Mouse (Mus musculus): ENCODE data around the gene Spef2. TPM values are rescaled to one million over a fixed set of nuclear protein-coding genes. Genes with fewer than 3 reads are reported as not detected.
A peak's percentile ranks its signal among the peaks of the same experiment; 100 is the strongest.
"Not testable (repeated sequence)": the region's sequence is repeated elsewhere in the genome, so short reads cannot be mapped to it uniquely, and the experiment has no call there.

The Spef2 gene
- polyA plus RNA-seq, 1 experiment from 2014 or later = 0.42 TPM

DNA sequence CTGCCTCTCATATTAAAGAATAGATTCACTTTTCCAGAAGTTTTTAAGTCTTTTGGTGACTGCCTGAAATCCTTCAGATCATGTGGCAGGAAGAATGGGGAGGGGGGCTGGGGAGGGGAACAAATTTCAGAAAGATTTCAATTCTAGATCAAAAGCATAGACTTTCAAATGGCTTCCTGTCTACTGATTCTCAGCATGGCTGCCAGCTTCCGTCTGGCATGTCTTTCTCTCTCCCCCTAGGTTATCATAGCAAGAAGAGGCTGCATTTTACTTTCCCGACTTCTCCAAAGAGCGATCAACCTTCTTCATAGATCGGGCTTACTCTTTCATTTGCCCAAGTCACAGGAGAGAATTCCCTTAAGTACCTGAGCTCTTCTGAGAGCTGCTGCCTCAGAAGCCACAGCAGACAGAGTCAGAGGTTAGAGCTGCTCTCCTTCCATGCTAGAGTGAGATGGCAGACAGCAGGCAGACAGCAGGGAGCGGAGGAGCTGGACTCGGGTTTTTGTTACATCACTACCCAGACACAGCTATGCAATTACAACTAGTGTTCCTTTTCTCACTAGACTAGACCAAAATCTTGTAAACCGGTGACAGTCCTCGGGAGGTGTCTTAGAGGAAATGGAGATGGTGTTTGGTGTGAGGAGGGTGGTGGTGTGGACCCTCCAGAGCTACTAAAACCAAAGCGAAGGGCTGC lies 71.2 kb downstream of the Spef2 start:
- TF ChIP-seq CTCF (IDR thresholded peaks at IDR 0.05; ENCODE audit: low read depth) = no peak

DNA sequence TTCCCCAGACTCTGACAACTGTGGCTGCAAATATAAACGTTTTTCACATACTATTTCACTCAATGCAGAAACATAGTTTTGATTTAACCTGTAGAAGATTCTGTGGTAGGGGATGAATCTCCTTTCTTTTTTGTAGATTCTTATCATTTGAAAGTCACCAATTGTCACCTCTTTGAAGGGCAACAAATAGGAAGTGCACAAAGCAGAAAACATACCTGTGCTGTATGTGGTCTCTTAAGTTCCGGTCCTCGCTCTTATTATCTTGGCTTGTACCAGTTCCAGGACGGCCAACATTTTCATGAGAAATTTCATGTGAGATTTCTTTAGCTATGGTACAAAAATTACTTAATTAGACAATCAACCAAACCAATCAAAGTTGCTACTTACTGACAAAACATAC lies 80.1 kb downstream of the Spef2 start:
- WGBS = 87% methylated on average over 4 of the region's 4 CpGs
- DNase-seq (ENCODE audit: low spot score) (no peak), ATAC-seq (replicated peaks; ENCODE audit: low FRiP score, low read depth) (no peak)
- Histone ChIP-seq H3K27me3 (ENCODE audit: insufficient read depth, low read length) (no peaks in the 10 kb centered on the region), H3K4me2 (ENCODE audit: low read length) (no peak overlapping the region), H3K9ac (ENCODE audit: low read depth, low read length) (no peak overlapping the region), H3K36me3 (ENCODE audit: insufficient read depth, low read length) (no peaks in the 10 kb centered on the region), H3K4me3 (replicated peaks; ENCODE audit: low read depth, low read length) (no peak overlapping the region), H3K4me1 (replicated peaks; ENCODE audit: insufficient read depth, low read length) (no peaks in the 10 kb centered on the region), H3K9me3 (replicated peaks; ENCODE audit: low read length) (no peaks in the 10 kb centered on the region), H3K27ac (no peak overlapping the region)
- TF ChIP-seq CTCF (IDR thresholded peaks at IDR 0.05; ENCODE audit: low read depth) = no peak

More for the DNA sequence above, 71.2 kb downstream of the Spef2 start:
- H3K9me3 ChIP-seq (replicated peaks; ENCODE audit: low read length) = no peaks in the 10 kb centered on the region
- H3K27ac ChIP-seq = no peak overlapping the region
- WGBS = 73% methylated on average over 9 of the region's 9 CpGs
- no peak overlapping the region for H3K4me2 ChIP-seq (ENCODE audit: low read length)
- no peaks in the 10 kb centered on the region for H3K27me3 ChIP-seq (ENCODE audit: insufficient read depth, low read length)
- no peaks in the 10 kb centered on the region for H3K36me3 ChIP-seq (ENCODE audit: insufficient read depth, low read length)
- H3K4me1 ChIP-seq (replicated peaks; ENCODE audit: insufficient read depth, low read length) = no peaks in the 10 kb centered on the region
- ATAC-seq (replicated peaks; ENCODE audit: low FRiP score, low read depth) (no peak), DNase-seq (ENCODE audit: low spot score) (peak; percentile 3)
- no peak overlapping the region for H3K4me3 ChIP-seq (replicated peaks; ENCODE audit: low read depth, low read length)
- H3K9ac ChIP-seq (ENCODE audit: low read depth, low read length) = no peak overlapping the region

DNA sequence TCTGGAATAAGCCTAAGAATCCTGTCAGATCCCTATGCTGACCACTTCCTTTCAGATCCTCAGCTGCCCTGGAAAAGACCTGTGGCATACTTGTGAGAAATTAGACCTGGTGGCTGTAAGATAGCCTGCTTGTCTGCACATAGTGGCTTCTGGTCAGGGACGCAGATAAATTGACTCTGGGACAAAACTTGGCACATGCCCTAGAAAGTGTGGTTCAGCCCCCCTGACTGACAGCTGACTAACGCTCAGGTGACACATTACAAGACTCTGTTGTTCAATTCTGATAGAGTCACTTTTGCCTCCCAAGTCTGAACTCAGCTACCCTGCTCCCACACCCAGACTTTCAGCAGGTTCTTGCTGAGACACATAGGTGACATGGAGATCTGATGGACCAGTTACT lies 83.7 kb downstream of the Spef2 start:
- WGBS = 82% methylated on average over 2 of the region's 2 CpGs
- not testable (repeated sequence) for H3K9me3 ChIP-seq (replicated peaks; ENCODE audit: low read length); ATAC-seq (replicated peaks; ENCODE audit: low FRiP score, low read depth); DNase-seq (ENCODE audit: low spot score); H3K4me2 ChIP-seq (ENCODE audit: low read length); H3K9ac ChIP-seq (ENCODE audit: low read depth, low read length); H3K36me3 ChIP-seq (ENCODE audit: insufficient read depth, low read length); H3K27me3 ChIP-seq (ENCODE audit: insufficient read depth, low read length); H3K27ac ChIP-seq; H3K4me3 ChIP-seq (replicated peaks; ENCODE audit: low read depth, low read length); H3K4me1 ChIP-seq (replicated peaks; ENCODE audit: insufficient read depth, low read length)

DNA sequence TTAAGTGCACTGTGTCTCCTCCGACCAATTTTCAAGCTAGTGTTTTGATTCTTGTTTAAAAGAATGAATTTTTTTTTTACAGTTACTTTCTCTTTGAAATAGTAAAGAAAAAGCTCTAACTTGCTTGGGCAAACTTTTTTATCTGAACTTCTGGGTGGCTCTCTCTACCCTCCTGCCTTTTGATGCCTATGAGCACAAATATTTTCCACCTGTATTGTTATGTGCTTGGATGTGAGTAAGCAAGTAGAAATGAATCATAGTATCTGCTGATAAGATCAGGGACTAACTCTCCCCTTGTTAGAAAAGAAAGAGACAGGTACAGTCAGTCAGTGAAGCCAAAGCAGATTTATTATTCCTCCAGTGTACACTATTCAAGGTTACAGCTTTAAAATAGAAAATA lies 87.5 kb downstream of the Spef2 start:
- no peak for ATAC-seq (replicated peaks; ENCODE audit: low FRiP score, low read depth)
- H3K4me2 ChIP-seq (ENCODE audit: low read length) = no peak overlapping the region
- H3K9ac ChIP-seq (ENCODE audit: low read depth, low read length) = no peak overlapping the region
- H3K9me3 ChIP-seq (replicated peaks; ENCODE audit: low read length) = no peaks in the 10 kb centered on the region
- no peak for DNase-seq (ENCODE audit: low spot score)
- H3K27ac ChIP-seq = no peak overlapping the region
- no peaks in the 10 kb centered on the region for H3K4me1 ChIP-seq (replicated peaks; ENCODE audit: insufficient read depth, low read length)
- 81% methylated on average over 1 of the region's 1 CpGs for WGBS
- H3K27me3 ChIP-seq (ENCODE audit: insufficient read depth, low read length) = no peaks in the 10 kb centered on the region
- no peaks in the 10 kb centered on the region for H3K36me3 ChIP-seq (ENCODE audit: insufficient read depth, low read length)
- H3K4me3 ChIP-seq (replicated peaks; ENCODE audit: low read depth, low read length) = no peak overlapping the region
- TF ChIP-seq CTCF (IDR thresholded peaks at IDR 0.05; ENCODE audit: low read depth) = no peak

DNA sequence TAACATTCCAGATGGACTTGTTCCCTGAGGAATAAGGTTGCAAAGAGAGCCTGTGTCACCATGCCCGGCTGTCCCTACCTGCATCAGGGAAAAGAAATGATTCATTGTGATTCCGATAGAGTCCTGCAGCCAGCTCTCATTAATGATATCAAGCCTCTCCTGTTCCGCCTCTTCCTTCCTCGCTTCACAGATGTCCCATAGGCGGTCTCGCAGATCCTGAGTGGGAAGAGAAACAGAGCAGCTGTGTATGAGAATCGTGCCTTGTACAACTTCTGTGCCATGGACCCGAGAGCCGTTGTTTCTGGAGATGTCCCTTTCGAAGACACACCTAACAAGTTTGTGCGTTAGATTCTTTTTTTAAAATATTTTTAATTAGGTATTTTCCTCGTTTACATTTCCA lies 114.2 kb downstream of the Spef2 start:
- no peaks in the 10 kb centered on the region for H3K9me3 ChIP-seq (replicated peaks; ENCODE audit: low read length)
- no peak overlapping the region for H3K27ac ChIP-seq
- no peaks in the 10 kb centered on the region for H3K4me1 ChIP-seq (replicated peaks; ENCODE audit: insufficient read depth, low read length)
- TF ChIP-seq CTCF (IDR thresholded peaks at IDR 0.05; ENCODE audit: low read depth) = no peak
- no peak overlapping the region for H3K4me2 ChIP-seq (ENCODE audit: low read length)
- no peak overlapping the region for H3K4me3 ChIP-seq (replicated peaks; ENCODE audit: low read depth, low read length)
- no peak for DNase-seq (ENCODE audit: low spot score)
- 87% methylated on average over 12 of the region's 12 CpGs for WGBS
- no peaks in the 10 kb centered on the region for H3K36me3 ChIP-seq (ENCODE audit: insufficient read depth, low read length)
- no peak overlapping the region for H3K9ac ChIP-seq (ENCODE audit: low read depth, low read length)
- no peaks in the 10 kb centered on the region for H3K27me3 ChIP-seq (ENCODE audit: insufficient read depth, low read length)
- no peak for ATAC-seq (replicated peaks; ENCODE audit: low FRiP score, low read depth)

DNA sequence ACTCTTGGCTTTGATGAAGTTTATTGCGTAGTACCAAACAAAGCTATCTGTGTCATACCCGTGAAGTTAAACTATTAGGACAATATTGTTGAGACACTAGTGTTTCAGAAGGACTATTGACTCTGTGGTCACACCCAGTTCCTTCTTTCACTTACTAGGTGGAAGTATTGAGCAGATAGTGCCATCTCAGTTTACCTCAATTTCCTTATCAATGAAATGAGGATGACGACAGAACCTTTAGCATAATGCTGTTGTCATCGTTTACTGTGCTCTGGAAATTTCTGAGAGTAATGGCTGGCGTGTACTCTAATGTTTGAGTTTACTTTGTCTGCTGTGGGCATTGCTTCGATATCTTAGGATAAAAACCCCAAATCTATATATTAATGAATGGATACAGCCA lies 117.0 kb downstream of the Spef2 start:
- WGBS = 90% methylated on average over 6 of the region's 6 CpGs
- Histone ChIP-seq H3K4me3 (replicated peaks; ENCODE audit: low read depth, low read length) (no peak overlapping the region), H3K9me3 (replicated peaks; ENCODE audit: low read length) (no peaks in the 10 kb centered on the region), H3K27me3 (ENCODE audit: insufficient read depth, low read length) (no peaks in the 10 kb centered on the region), H3K27ac (no peak overlapping the region), H3K36me3 (ENCODE audit: insufficient read depth, low read length) (no peaks in the 10 kb centered on the region), H3K4me2 (ENCODE audit: low read length) (no peak overlapping the region), H3K9ac (ENCODE audit: low read depth, low read length) (no peak overlapping the region), H3K4me1 (replicated peaks; ENCODE audit: insufficient read depth, low read length) (no peaks in the 10 kb centered on the region)
- ATAC-seq (replicated peaks; ENCODE audit: low FRiP score, low read depth) (no peak), DNase-seq (ENCODE audit: low spot score) (no peak)
- TF ChIP-seq CTCF (IDR thresholded peaks at IDR 0.05; ENCODE audit: low read depth) = no peak

DNA sequence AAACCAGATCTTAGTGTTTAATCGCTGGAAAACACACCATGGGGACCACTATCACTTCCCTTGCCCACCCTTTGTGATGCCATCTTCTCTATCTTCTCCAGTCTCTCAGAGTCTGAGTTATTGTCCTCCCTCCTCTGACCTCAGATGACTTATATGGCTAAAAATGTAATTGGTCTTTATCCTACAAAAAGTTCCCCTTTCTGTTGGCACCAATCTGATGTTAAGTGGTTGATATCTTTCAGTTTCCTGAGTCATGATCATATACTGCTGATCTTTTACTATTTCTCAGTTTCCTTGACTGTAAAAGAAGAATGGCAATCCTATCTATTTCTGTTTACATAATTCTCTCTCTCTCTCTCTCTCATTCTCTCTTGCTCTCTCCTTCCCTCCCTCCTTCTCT lies 119.0 kb downstream of the Spef2 start:
- WGBS = 85% methylated on average over 1 of the region's 1 CpGs
- Histone ChIP-seq H3K27me3 (ENCODE audit: insufficient read depth, low read length) (no peaks in the 10 kb centered on the region), H3K36me3 (ENCODE audit: insufficient read depth, low read length) (no peaks in the 10 kb centered on the region), H3K4me2 (ENCODE audit: low read length) (no peak overlapping the region), H3K4me3 (replicated peaks; ENCODE audit: low read depth, low read length) (no peak overlapping the region), H3K9ac (ENCODE audit: low read depth, low read length) (no peak overlapping the region), H3K4me1 (replicated peaks; ENCODE audit: insufficient read depth, low read length) (no peaks in the 10 kb centered on the region), H3K27ac (no peak overlapping the region), H3K9me3 (replicated peaks; ENCODE audit: low read length) (no peaks in the 10 kb centered on the region)
- ATAC-seq (replicated peaks; ENCODE audit: low FRiP score, low read depth) = no peak
- TF ChIP-seq CTCF (IDR thresholded peaks at IDR 0.05; ENCODE audit: low read depth) = no peak
- DNase-seq (ENCODE audit: low spot score) = no peak
